Mouse (Mus musculus): ENCODE measurements around the gene Gm49383. TPM values are rescaled to one million over a fixed set of nuclear protein-coding genes. Genes with fewer than 3 reads are reported as not detected.

The Gm49383 gene
- polyA plus RNA-seq, 1 experiment, result not detected

DNA sequence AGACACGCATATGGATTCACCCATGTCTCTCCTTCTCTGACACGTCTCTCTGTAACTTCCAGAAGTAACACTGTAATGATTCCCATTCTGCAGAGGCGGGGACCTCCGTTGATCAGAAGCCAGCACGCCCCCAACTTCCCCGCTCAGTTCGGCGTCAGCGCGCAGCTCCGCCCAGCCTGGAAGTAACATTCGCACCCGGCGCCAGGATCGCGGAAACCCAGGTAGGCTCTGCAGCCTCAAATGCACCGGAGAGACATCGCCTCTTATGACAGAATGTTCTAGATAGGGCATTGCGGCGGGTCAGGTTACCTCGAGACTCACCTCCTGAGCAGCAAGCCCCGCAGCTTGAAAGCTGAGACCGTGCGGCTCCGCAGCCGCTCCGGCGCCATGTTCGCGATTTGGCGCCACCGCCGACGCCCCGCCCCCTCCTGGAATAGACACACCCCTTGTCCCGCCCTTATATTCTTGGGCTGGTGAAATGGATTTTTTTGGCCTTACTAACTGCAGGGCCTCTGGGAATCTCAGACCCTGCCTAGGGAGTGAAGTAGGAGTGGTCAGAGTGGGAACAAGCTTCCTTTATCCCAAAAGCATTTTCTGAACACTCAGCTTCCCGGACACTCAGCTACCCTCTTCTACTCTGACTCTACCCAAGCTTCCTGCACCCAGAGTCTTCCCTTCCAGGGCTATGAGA, 31.0 kb upstream of the Gm49383 start, which contains the start of gene Pole2:
Pole2 (minus strand) TSS at position 420 of the 691 bp plus-strand sequence.
- H3K27me3 ChIP-seq (ENCODE audit: control insufficient read depth, insufficient read depth, low read length), result no peaks in the 10 kb centered on the region
- H3K27ac ChIP-seq (ENCODE audit: control insufficient read depth, insufficient read depth, low read depth, low read length), result no peak within 1 kb of the TSS; the same call in 1 of the 2 replicates
- H3K36me3 ChIP-seq (ENCODE audit: control insufficient read depth, insufficient read depth, low read length), result no peaks in the 10 kb centered on the region
- TF ChIP-seq POLR2A (IDR thresholded peaks at IDR 0.05; ENCODE audit: control insufficient read depth, low read depth, low read length) (0 out of 2 replicates have a peak, but pooled peaks have one; percentile 19), CTCF (IDR thresholded peaks at IDR 0.05; ENCODE audit: control insufficient read depth, insufficient read depth, insufficient replicate concordance, low read depth, low read length) (no peak)
- no peaks in the 10 kb centered on the region for H3K4me1 ChIP-seq (ENCODE audit: control insufficient read depth, insufficient read depth, low read length)
- H3K4me3 ChIP-seq (ENCODE audit: control insufficient read depth, low read depth, low read length), result peak within 1 kb of the TSS; percentile 93

DNA sequence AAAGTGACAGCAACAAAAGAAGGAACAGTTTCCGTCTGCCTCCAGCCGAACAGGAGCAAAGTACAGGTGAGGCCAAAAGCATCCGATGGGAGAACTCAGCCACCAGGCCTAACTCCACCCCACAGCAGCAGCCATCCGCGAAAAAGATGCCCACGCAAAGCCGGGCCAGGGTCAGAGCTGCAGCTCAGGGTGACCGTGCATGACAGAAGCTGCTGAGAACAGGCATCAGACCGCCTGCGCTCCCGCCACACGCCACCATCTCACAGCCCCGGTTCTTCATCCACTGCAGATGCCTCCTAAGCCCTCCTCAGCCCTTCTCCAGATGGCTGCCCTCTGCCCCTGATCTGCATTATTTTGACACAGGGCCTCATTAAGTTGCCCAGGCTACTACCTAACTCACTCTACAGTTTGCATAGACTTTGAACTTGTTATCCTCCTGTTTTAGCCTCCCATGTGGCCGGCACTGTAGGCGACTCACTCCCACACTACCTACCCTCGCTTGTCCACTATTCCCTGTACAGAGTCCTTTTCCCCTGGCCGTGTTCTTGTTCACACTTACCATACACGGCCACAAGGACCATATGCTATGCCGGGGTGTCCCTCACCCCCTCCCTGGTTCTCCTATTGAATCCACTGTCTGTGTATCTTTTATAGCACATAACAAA, 23.8 kb upstream of the Gm49383 start:
- no peak overlapping the region for H3K4me3 ChIP-seq (ENCODE audit: control insufficient read depth, low read depth, low read length)
- H3K27me3 ChIP-seq (ENCODE audit: control insufficient read depth, insufficient read depth, low read length), result no peaks in the 10 kb centered on the region
- H3K36me3 ChIP-seq (ENCODE audit: control insufficient read depth, insufficient read depth, low read length), result no peaks in the 10 kb centered on the region
- no peaks in the 10 kb centered on the region for H3K4me1 ChIP-seq (ENCODE audit: control insufficient read depth, insufficient read depth, low read length)
- TF ChIP-seq CTCF (IDR thresholded peaks at IDR 0.05; ENCODE audit: control insufficient read depth, insufficient read depth, insufficient replicate concordance, low read depth, low read length) (no peak), POLR2A (IDR thresholded peaks at IDR 0.05; ENCODE audit: control insufficient read depth, low read depth, low read length) (no peak)
- no peak overlapping the region for H3K27ac ChIP-seq (ENCODE audit: control insufficient read depth, insufficient read depth, low read depth, low read length)

- Histone ChIP-seq H3K27ac (ENCODE audit: control insufficient read depth, insufficient read depth, low read depth, low read length) (no peak overlapping the region), H3K27me3 (ENCODE audit: control insufficient read depth, insufficient read depth, low read length) (no peaks in the 10 kb centered on the region), H3K36me3 (ENCODE audit: control insufficient read depth, insufficient read depth, low read length) (no peaks in the 10 kb centered on the region), H3K4me1 (ENCODE audit: control insufficient read depth, insufficient read depth, low read length) (no peaks in the 10 kb centered on the region), H3K4me3 (ENCODE audit: control insufficient read depth, low read depth, low read length) (no peak overlapping the region)
- no peak for TF ChIP-seq CTCF (IDR thresholded peaks at IDR 0.05; ENCODE audit: control insufficient read depth, insufficient read depth, insufficient replicate concordance, low read depth, low read length)
- no peak for TF ChIP-seq POLR2A (IDR thresholded peaks at IDR 0.05; ENCODE audit: control insufficient read depth, low read depth, low read length)
These were observed 19.7 kb upstream of the Gm49383 start for GRCm38 (mm10) chr12:69216587-69216986.

- Histone ChIP-seq H3K36me3 (ENCODE audit: control insufficient read depth, insufficient read depth, low read length) (no peaks in the 10 kb centered on the region), H3K4me3 (ENCODE audit: control insufficient read depth, low read depth, low read length) (no peak overlapping the region), H3K27me3 (ENCODE audit: control insufficient read depth, insufficient read depth, low read length) (no peaks in the 10 kb centered on the region), H3K4me1 (ENCODE audit: control insufficient read depth, insufficient read depth, low read length) (no peaks in the 10 kb centered on the region), H3K27ac (ENCODE audit: control insufficient read depth, insufficient read depth, low read depth, low read length) (no peak overlapping the region)
- no peak for TF ChIP-seq CTCF (IDR thresholded peaks at IDR 0.05; ENCODE audit: control insufficient read depth, insufficient read depth, insufficient replicate concordance, low read depth, low read length)
These were observed 18.3 kb upstream of the Gm49383 start for GRCm38 (mm10) chr12:69215000-69215785.

DNA sequence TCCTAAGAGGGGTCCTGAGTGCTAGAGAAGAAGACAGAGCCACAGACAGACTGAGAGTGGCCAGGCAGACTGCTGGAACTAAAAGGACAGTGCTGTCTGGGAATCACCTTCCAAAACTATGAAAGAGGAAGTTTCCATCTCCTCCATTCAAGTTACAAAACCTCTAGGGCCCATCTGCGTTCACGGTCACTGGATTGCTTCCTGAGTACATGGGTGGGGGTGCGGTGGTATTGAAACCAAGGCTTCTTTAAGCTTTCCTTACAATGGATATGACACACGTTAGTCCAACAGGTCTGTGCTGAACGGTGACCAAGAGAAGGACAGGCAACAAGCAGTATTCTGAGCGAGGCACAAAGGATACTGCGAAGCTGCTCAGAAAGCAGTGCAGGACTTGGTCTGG, 17.5 kb upstream of the Gm49383 start:
- Histone ChIP-seq H3K4me3 (ENCODE audit: control insufficient read depth, low read depth, low read length) (no peak overlapping the region), H3K4me1 (ENCODE audit: control insufficient read depth, insufficient read depth, low read length) (no peaks in the 10 kb centered on the region), H3K36me3 (ENCODE audit: control insufficient read depth, insufficient read depth, low read length) (no peaks in the 10 kb centered on the region), H3K27me3 (ENCODE audit: control insufficient read depth, insufficient read depth, low read length) (no peaks in the 10 kb centered on the region), H3K27ac (ENCODE audit: control insufficient read depth, insufficient read depth, low read depth, low read length) (no peak overlapping the region)
- TF ChIP-seq POLR2A (IDR thresholded peaks at IDR 0.05; ENCODE audit: control insufficient read depth, low read depth, low read length) (no peak), CTCF (IDR thresholded peaks at IDR 0.05; ENCODE audit: control insufficient read depth, insufficient read depth, insufficient replicate concordance, low read depth, low read length) (no peak)

DNA sequence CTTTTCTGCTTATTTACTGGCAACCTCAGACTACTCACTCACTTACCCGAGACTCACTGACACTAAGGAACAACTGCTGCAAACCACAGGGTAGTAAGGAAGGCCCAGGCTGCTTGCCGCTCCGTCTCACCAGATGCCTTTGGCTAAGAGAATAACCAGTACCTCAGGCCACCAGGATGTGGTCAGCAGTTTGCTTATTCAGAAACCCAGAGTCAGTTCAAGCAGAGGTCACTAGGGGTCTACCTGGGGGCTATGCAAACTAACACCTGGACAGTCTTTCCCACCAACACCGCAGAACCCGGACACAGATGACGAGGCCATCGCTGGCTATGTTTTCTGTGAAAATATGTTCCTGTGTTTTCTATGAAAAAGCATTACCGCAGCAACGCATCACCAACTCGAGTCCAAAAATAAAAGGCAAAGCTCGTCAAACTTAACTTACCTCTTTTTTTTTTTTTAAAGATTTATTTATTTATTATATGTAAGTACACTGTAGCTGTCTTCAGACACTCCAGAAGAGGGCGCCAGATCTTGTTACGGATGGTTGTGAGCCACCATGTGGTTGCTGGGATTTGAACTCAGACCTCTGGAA, 16.4 kb upstream of the Gm49383 start:
- H3K36me3 ChIP-seq (ENCODE audit: control insufficient read depth, insufficient read depth, low read length), result no peaks in the 10 kb centered on the region
- no peak overlapping the region for H3K27ac ChIP-seq (ENCODE audit: control insufficient read depth, insufficient read depth, low read depth, low read length)
- TF ChIP-seq CTCF (IDR thresholded peaks at IDR 0.05; ENCODE audit: control insufficient read depth, insufficient read depth, insufficient replicate concordance, low read depth, low read length) (no peak), POLR2A (IDR thresholded peaks at IDR 0.05; ENCODE audit: control insufficient read depth, low read depth, low read length) (no peak)
- no peaks in the 10 kb centered on the region for H3K4me1 ChIP-seq (ENCODE audit: control insufficient read depth, insufficient read depth, low read length)
- no peak overlapping the region for H3K4me3 ChIP-seq (ENCODE audit: control insufficient read depth, low read depth, low read length)
- H3K27me3 ChIP-seq (ENCODE audit: control insufficient read depth, insufficient read depth, low read length), result no peaks in the 10 kb centered on the region

DNA sequence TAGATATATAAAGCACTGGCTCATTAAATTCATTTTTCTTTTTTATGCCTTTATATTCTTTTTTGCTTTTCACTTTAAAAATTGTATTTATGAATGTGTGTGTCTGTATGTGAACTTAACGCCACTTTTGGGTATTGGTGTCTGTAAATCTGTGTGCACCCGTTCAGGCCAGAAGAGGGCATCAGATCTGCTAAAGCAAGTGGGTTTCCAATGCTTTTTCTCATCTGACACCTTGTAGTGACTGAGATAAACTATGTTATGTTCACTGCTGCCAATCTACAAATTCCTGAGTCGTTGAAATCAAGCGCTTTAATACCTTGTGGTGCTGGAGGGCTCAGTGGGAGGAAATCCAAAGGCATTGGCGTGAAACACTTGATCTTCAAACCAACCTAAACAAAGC, 14.2 kb upstream of the Gm49383 start:
- no peak overlapping the region for H3K27ac ChIP-seq (ENCODE audit: control insufficient read depth, insufficient read depth, low read depth, low read length)
- no peaks in the 10 kb centered on the region for H3K4me1 ChIP-seq (ENCODE audit: control insufficient read depth, insufficient read depth, low read length)
- H3K4me3 ChIP-seq (ENCODE audit: control insufficient read depth, low read depth, low read length), result no peak overlapping the region
- no peaks in the 10 kb centered on the region for H3K36me3 ChIP-seq (ENCODE audit: control insufficient read depth, insufficient read depth, low read length)
- TF ChIP-seq CTCF (IDR thresholded peaks at IDR 0.05; ENCODE audit: control insufficient read depth, insufficient read depth, insufficient replicate concordance, low read depth, low read length) (no peak), POLR2A (IDR thresholded peaks at IDR 0.05; ENCODE audit: control insufficient read depth, low read depth, low read length) (no peak)
- no peaks in the 10 kb centered on the region for H3K27me3 ChIP-seq (ENCODE audit: control insufficient read depth, insufficient read depth, low read length)

Data from testis, adult 2 months (tissue).